ENCODE assay signal across 8 mouse cellular contexts in genomic region chrX:48143415-48144335, GRCm38 (mm10). TPM values are rescaled to one million over a fixed set of nuclear protein-coding genes. Genes with fewer than 3 reads are reported as not detected.
A peak's percentile ranks its signal among the peaks of the same experiment; 100 is the strongest.
DNase-seq lines count a peak whose midpoint lies in the region; ATAC-seq and TF ChIP-seq lines count a peak whose summit lies in the region.

No protein-coding gene starts in this region.

- 34% methylated on average over 25 of the region's 26 CpGs for WGBS in lung, embryonic 14.5 days
- WGBS in cerebellum, adult 2 months: 63% methylated on average over 25 of the region's 26 CpGs

- peak overlapping the region; percentile 95 for H3K27ac ChIP-seq in bone marrow macrophage, adult 2 months (ENCODE audit: insufficient read depth, low read depth, low read length)
- no peak overlapping the region for H3K27ac ChIP-seq in lung, embryonic 14.5 days (ENCODE audit: low read depth)
- H3K27ac ChIP-seq in cerebellum, adult 2 months (ENCODE audit: insufficient read depth, low read length): no peak overlapping the region

- no peak for TF ChIP-seq POLR2A in bone marrow macrophage, adult 2 months (IDR thresholded peaks at IDR 0.05; ENCODE audit: borderline replicate concordance, low read depth, low read length)
- no peak for TF ChIP-seq POLR2A in cerebellum, adult 2 months (IDR thresholded peaks at IDR 0.05; ENCODE audit: borderline replicate concordance, insufficient read depth, low read length)

- H3K9me3 ChIP-seq in erythroblast, embryonic 14.5 days (ENCODE audit: control insufficient read depth, low read length): no peaks in the 10 kb centered on the region
- no peaks in the 10 kb centered on the region for H3K9me3 ChIP-seq in lung, embryonic 14.5 days (ENCODE audit: low read depth, low read length)

- no peak overlapping the region for H3K9ac ChIP-seq in lung, embryonic 14.5 days

- no peak for TF ChIP-seq CTCF in bone marrow macrophage, adult 2 months (IDR thresholded peaks at IDR 0.05; ENCODE audit: low read depth, low read length)
- no peak for TF ChIP-seq CTCF in lung, embryonic 14.5 days (IDR thresholded peaks at IDR 0.05; ENCODE audit: low read depth)
- no peak for TF ChIP-seq CTCF in cerebellum, adult 2 months (IDR thresholded peaks at IDR 0.05; ENCODE audit: borderline replicate concordance, insufficient read depth, low read depth, low read length)

- no peaks in the 10 kb centered on the region for H3K27me3 ChIP-seq in erythroblast, embryonic 14.5 days (ENCODE audit: control insufficient read depth)
- H3K27me3 ChIP-seq in lung, embryonic 14.5 days (ENCODE audit: insufficient read depth, low read length): no peaks in the 10 kb centered on the region
- no peaks in the 10 kb centered on the region for H3K27me3 ChIP-seq in cerebellum, adult 2 months (ENCODE audit: control insufficient read depth, insufficient read depth, low read length)

- no peak for ATAC-seq in erythroblast, adult 5-6 weeks (replicated peaks; ENCODE audit: low FRiP score, poor library complexity, severe bottlenecking)
- peak; percentile 59; the same call in 1 of the 2 replicates for ATAC-seq in lung, embryonic 14.5 days (ENCODE audit: insufficient read depth)

- peak; percentile 27 for DNase-seq in kidney, adult 18-20 months
- peak; percentile 47 for DNase-seq in lung, embryonic 14.5 days
- DNase-seq in spleen, postnatal 4 days (ENCODE audit: low spot score in 2 of 2): peak; percentile 46 to 74
- no peak for DNase-seq in ovary, postnatal 10 days (ENCODE audit: low spot score)
- no peak for DNase-seq in cerebellum, adult 2 months

- H3K4me3 ChIP-seq in erythroblast, embryonic 14.5 days (replicated peaks): peak overlapping the region; percentile 56
- H3K4me3 ChIP-seq in bone marrow macrophage, adult 2 months (ENCODE audit: insufficient read depth, low read length): peak overlapping the region; percentile 49
- peak overlapping the region; percentile 19; the same call in 1 of the 2 replicates for H3K4me3 ChIP-seq in lung, embryonic 14.5 days (ENCODE audit: low read depth, low read length)
- H3K4me3 ChIP-seq in cerebellum, adult 2 months (replicated peaks; ENCODE audit: insufficient read depth, low read depth, low read length): no peak overlapping the region

- H3K36me3 ChIP-seq in erythroblast, embryonic 14.5 days (ENCODE audit: control insufficient read depth): no peaks in the 10 kb centered on the region
- H3K36me3 ChIP-seq in lung, embryonic 14.5 days (ENCODE audit: insufficient read depth): no peaks in the 10 kb centered on the region

- peak overlapping the region; percentile 50 for H3K4me2 ChIP-seq in lung, embryonic 14.5 days

- peaks cover 32% of the 10 kb centered on the region for H3K4me1 ChIP-seq in erythroblast, embryonic 14.5 days (ENCODE audit: control insufficient read depth)
- peaks cover 59% of the 10 kb centered on the region for H3K4me1 ChIP-seq in bone marrow macrophage, adult 2 months (ENCODE audit: control insufficient read depth, insufficient read depth, low read length)
- H3K4me1 ChIP-seq in lung, embryonic 14.5 days (ENCODE audit: insufficient read depth): no peaks in the 10 kb centered on the region; the same call in 1 of the 2 replicates
- no peaks in the 10 kb centered on the region for H3K4me1 ChIP-seq in cerebellum, adult 2 months (ENCODE audit: control insufficient read depth, insufficient read depth, low read length)

RNA-seq across cellular contexts. Expression of gene Sash3, which starts 2.6 kb away (rescaled TPM):
- polyA plus RNA-seq in erythroblast, embryonic 14.5 days (2012): 0.05 and 0.09 TPM in 2 replicates
- total RNA-seq in erythroblast, adult 5-6 weeks (2015; ENCODE audit: low replicate concordance): 17.1 and 25.9 TPM in 2 replicates
- total RNA-seq in erythroblast, adult 5-6 weeks (2017; ENCODE audit: low replicate concordance): 17.3 and 25.7 TPM in 2 replicates
- polyA plus RNA-seq in bone marrow macrophage, adult 2 months (2012; ENCODE audit: insufficient read depth, insufficient read length, missing spikeins): 66.3 and 69.9 TPM in 2 replicates
- 2.1 and 2.6 TPM in 2 replicates for polyA plus RNA-seq in lung, embryonic 14.5 days (2014; fragmentation: Nextera tagmentation; extraction: Ambion mirVana)
- 0.56 and 0.59 TPM in 2 replicates for polyA plus RNA-seq in cerebellum, adult 2 months (2012; rRNA removed)

RNA-seq across cellular contexts. Expression of gene Xpnpep2, which starts 35.1 kb away (rescaled TPM):
- polyA plus RNA-seq in erythroblast, embryonic 14.5 days (2012): not detected in 2 replicates
- total RNA-seq in erythroblast, adult 5-6 weeks (2015; ENCODE audit: low replicate concordance): not detected in 2 replicates
- total RNA-seq in erythroblast, adult 5-6 weeks (2017; ENCODE audit: low replicate concordance): 0.56 TPM in 1 of 2 replicates, not detected in the other
- polyA plus RNA-seq in bone marrow macrophage, adult 2 months (2012; ENCODE audit: insufficient read depth, insufficient read length, missing spikeins): not detected in 2 replicates
- polyA plus RNA-seq in lung, embryonic 14.5 days (2014; fragmentation: Nextera tagmentation; extraction: Ambion mirVana): 1.3 and 1.5 TPM in 2 replicates
- 0.08 and 0.13 TPM in 2 replicates for polyA plus RNA-seq in cerebellum, adult 2 months (2012; rRNA removed)

Comparison
In these comparisons a context has a peak if more than half of its experiments do, and no peak if none do; other contexts are left out.
1. DNase-seq: peak in kidney, adult 18-20 months (single experiment), lung, embryonic 14.5 days (single experiment) and spleen, postnatal 4 days (2 of 2); none in ovary, postnatal 10 days (single experiment) and cerebellum, adult 2 months (0 of 2).
2. RNA of gene Sash3, which starts 2.6 kb away (polyA plus RNA-seq): 66.3 to 69.9 TPM in bone marrow macrophage, adult 2 months; 2.1 to 2.6 TPM in lung, embryonic 14.5 days, 0.56 to 0.59 TPM in cerebellum, adult 2 months and 0.05 to 0.09 TPM in erythroblast, embryonic 14.5 days; every median in the first group is over 10 times any median in the second.